Mouse (Mus musculus) gastrocnemius, postnatal 36 days (tissue): Measurements from ENCODE around the gene Rnf8. TPM values are rescaled to one million over a fixed set of nuclear protein-coding genes. Genes with fewer than 3 reads are reported as not detected.

Experiments used
- DNase-seq, 2 experiments: peaks; one replicate each; pipeline ENCODE4 v3.0.0; 2022
- intact Hi-C: fragments of 180-260 bp; cut with DNase I; formaldehyde crosslinking; loops from one replicate; pipeline ENCODE4 v1.15.1; 2025
- microRNA-seq, 2 experiments: library from miRNA; unstranded; fragments of <30 nt; microRNA quantifications; one replicate each; pipeline ENCODE4 v1.2.0; 2021
- total RNA-seq, 2 experiments: library from RNA; stranded (reverse); gene quantifications; 2 replicates each; pipeline ENCODE4 v1.2.3; 2021

The Rnf8 gene
- total RNA-seq, 2 experiments from 2014 or later: 17.9 to 22.4 TPM

GRCm38 (mm10) chr17:29673325-29673724 is 58.7 kb downstream of the Rnf8 start:
- no peak for DNase-seq
- intact Hi-C loops: no loop called here

- intact Hi-C loops: no loop called here
Observed at GRCm38 (mm10) chr17:29678526-29678925, 63.9 kb downstream of the Rnf8 start.

GRCm38 (mm10) chr17:29679038-29679767 is 64.6 kb downstream of the Rnf8 start:
- DNase-seq: no peak
- intact Hi-C loops: no loop called here

More at GRCm38 (mm10) chr17:29678526-29678925, 63.9 kb downstream of the Rnf8 start:
- DNase-seq: no peak

DNA sequence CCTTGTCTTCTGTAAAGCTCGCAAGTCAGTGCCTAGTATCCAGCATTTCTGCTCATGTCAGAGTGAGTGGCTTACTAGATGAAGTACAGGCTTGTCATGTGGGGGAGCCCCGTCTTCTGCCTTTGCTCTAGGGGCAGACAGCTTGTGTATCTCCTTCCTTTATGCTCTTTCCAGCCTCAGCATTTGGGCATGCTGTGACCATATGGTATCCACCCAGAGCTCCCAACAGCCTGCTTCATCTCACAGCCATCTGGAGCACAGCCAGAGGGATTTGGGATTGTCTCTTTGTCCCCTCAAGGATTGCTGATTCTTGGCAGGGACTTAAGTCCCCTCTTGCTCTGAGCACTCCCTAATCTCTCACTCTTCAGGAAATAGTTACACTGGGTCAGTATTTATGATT is 65.6 kb downstream of the Rnf8 start:
- intact Hi-C loops: no loop called here

GRCm38 (mm10) chr17:29680921-29681320 is 66.3 kb downstream of the Rnf8 start:
- no peak for DNase-seq
- intact Hi-C loops: no loop called here

More for the DNA sequence above, 65.6 kb downstream of the Rnf8 start:
- no peak for DNase-seq

DNA sequence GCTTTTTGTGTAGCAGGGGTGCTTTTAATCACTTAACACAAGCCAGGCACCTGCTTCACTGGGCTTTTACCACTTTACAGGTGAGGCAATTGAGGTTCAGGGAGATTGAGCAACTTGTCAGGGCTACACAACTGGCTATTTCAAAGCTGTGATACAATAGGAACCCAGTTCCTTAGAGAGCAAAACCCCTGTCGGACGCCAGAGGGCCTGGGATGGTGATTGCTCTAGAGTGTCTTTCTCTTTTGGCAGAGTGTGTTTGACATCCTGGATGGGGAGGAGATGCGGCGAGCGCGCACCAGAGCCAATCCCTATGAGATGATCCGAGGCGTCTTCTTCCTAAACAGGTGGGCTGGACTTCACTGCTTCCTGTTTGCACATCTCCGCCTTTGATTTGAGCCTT is 67.1 kb downstream of the Rnf8 start:
- DNase-seq: no peak
- intact Hi-C loops: no loop called here

DNA sequence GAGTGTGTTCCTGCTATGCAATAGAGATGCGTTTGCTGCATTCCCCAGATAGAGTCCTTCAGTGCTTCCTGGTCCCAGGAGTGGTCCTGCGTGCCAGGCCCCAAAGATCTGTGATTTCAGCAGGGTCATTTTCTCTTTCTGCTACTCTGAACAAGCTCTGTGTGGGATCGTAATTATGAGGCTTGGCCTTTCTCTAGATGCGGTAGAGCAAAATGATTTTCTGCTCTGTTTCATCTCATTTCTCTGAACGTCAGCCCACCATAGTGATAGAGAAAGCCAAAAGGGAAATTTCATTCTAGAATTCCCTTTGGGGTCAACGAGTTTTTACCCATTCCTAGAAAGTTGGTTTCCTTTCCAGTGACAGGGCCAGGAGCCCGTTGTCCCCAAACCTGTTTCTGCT is 67.7 kb downstream of the Rnf8 start:
- DNase-seq: no peak
- intact Hi-C loops: no loop called here

GRCm38 (mm10) chr17:29683127-29683526 is 68.5 kb downstream of the Rnf8 start:
- intact Hi-C loops: no loop called here
- DNase-seq: no peak

DNA sequence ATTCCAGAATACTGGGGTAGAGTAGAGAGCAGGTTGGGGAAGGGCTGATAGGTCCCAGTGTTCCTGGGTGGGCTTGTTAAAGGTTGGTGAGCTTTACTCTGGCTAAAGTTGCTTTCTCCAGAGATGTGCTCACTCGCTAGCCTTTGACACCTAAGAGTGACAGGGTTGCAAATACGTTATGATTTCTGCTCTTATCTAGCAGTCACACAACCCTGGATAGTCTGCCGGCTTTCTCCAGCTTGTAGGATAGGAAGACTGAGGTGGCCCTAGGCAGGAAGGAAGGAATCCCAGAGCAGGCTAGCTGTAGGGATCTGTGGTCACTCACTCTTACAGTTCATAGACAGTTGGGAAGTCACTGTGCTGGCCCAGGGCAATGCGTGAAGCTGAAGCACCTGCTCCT is 69.7 kb downstream of the Rnf8 start:
- no peak for DNase-seq
- intact Hi-C loops: no loop called here

- intact Hi-C loops: no loop called here
- no peak for DNase-seq
Observed at GRCm38 (mm10) chr17:29686771-29687170, 72.2 kb downstream of the Rnf8 start.

- DNase-seq: no peak
- intact Hi-C loops: no loop called here
Observed at GRCm38 (mm10) chr17:29687373-29687772, 72.8 kb downstream of the Rnf8 start.

DNA sequence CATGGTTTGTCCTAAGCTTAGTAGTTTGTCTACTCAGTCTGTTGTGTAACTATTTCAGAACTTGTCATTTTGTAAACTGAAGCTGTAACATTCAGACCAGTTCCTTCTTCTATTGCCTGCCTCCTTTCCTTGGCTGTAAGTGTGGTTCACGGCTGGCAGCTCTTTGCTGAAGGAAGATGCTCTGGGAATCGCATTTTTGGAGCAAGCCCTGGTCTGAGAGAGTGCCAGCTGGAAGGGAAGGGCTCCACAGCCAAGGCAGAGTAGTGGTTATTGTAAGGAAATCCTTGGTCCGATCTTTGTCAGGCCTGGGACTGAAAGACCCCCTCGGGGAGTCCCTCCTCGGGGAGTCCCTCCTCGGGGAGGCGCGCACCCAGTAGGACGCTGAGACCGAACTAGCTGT is 74.0 kb downstream of the Rnf8 start:
- no peak for DNase-seq
- intact Hi-C loops: no loop called here

- no peak for DNase-seq
- intact Hi-C loops: loop anchor here (5.0 kb wide), 1 partner anchor 53 kb away; no protein-coding TSS in a partner anchor
Observed at GRCm38 (mm10) chr17:29690257-29690656, 75.7 kb downstream of the Rnf8 start.

GRCm38 (mm10) chr17:29692827-29693226 is 78.2 kb downstream of the Rnf8 start:
- DNase-seq: no peak
- intact Hi-C loops: loop anchor here (5.0 kb wide), 1 partner anchor 56 kb away; no protein-coding TSS in a partner anchor

DNA sequence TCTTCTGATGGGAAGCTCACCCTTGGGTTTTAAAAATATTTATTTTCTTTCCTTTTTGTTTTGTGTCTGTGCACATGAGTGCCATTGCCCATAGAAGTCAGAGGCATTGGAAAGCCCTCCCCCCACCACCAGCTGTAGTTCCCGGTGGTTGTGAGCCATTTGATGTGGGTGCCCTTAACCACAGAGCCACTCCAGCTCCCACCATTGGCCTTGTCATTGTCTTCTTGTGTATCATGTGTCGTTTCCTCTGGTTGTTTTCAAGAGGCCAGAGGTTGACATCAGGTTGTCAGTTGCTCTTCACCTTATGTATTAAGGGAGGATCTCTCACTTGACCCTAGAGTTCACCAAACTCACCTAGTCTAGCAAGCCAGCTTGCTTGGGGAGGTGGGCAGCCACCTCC is 79.0 kb downstream of the Rnf8 start:
- no peak for DNase-seq
- intact Hi-C loops: loop anchor here (5.0 kb wide), 1 partner anchor 56 kb away; no protein-coding TSS in a partner anchor

- no peak for DNase-seq
- intact Hi-C loops: loop anchor here (5.0 kb wide), 1 partner anchor 57 kb away; no protein-coding TSS in a partner anchor
Observed at GRCm38 (mm10) chr17:29694516-29694915, 79.9 kb downstream of the Rnf8 start.

Small RNA genes lying within 50 kb of the gene (microRNA-seq; reads per million reads assigned to microRNA genes)
- gene Mir7667: 0 to 0.74 reads per million in 2 experiments

Other genes with a start within 250 kb of the Rnf8 start
- gene Pim1, start 124.0 kb upstream of the Rnf8 start, total RNA-seq: 10 to 100 TPM; 13.6 to 16.3 TPM
- gene Gm17657, start 65.2 kb upstream of the Rnf8 start, total RNA-seq: not detected
- 1 to 10 TPM; 7.3 to 9.1 TPM for gene Tbc1d22b, start 65.0 kb upstream of the Rnf8 start, total RNA-seq
- not detected for gene Tmem217, start 62.4 kb upstream of the Rnf8 start, total RNA-seq
- 1 to 10 TPM in 1 of 2 experiments, under 1 TPM in 1; 0.84 to 1.7 TPM for gene Gm28043, start 86 bp downstream of the Rnf8 start, total RNA-seq
- gene Cmtr1, start 45.8 kb downstream of the Rnf8 start, total RNA-seq: 10 to 100 TPM; 35.5 to 41.4 TPM
- gene Ccdc167, start 102.3 kb downstream of the Rnf8 start, total RNA-seq: 1 to 10 TPM; 7.0 TPM